Mouse (Mus musculus): ENCODE results near the gene Fance.

Gene Fance

DNA sequence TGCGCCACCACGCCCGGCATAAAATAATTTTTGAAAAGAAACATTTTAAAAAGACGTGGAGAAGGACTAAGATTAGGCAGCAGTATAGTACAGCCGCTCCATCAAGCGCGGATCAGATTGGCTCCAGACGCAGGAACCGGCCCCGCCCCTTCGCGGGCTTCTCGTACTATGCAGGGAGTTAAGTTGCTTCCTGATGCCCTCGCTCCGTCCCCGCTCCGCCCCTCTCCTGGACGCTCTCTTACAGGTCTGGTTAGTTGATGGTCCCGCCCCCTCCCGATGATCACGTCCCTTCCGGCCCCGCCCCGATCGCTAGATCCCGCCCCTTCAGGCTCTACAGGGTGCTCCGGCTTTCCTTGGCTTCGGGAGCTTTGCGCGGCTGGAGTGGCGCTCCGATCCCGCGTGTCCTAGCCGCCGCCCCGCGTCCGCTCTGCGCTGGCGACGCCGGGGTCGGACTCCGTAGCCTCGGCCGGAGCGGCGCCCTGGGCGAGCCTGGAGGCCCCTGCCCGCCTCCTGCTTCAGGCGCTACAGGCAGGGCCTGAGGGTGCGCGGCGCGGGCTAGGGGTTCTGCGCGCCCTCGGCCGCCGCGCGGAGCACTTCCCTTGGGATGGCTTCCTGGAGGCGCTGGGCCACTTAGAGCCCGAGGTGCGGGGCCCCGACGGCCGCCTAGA lies at the start of gene Fance:
Gene Fance, plus strand, starts transcription at position 308 of the 668 bp plus-strand sequence.
- DNase-seq (ENCODE audit: low read depth in 2 of 2, low spot score in 2 of 2): peak; percentile 87 to 91

DNA sequence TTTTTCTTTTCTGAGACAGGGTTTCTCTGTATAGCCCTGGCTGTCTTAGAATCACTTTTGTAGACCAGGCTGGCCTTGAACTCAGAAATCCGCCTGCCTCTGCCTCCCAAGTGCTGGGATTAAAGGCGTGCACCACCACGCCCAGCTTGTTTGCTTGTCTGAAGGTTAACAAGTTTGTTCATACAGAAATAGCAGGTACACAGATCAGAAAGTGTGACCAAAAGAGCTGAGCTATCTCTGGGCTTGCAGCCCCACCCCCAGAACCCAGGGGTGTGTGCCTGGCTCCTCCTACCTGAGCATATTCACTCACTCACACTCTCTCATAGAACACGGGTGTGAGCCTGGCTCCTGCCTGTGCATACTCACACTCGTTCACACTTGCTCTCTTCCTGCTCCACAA lies 46.1 kb upstream of the Fance start:
- DNase-seq (ENCODE audit: low read depth in 2 of 2, low spot score in 2 of 2): no peak

DNA sequence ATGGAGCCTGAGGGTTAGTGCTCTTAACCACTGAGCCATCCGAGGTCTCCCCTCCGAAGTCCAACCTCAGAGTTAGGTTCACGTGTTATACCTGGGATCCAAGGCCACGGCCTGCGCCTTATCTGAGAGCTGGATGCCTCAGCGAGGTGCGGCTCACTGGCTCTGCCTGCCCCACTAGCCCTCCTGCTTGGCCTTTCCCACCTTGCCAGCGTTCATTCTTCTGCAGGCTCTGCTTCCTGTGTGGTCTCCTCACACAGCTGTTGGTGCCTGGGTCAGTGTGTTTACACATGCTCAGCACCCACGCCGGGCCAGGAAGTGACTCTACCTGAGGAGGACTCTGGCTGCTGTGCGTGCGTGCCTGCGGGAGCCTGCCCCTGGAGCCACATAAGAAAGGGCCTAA lies 43.2 kb upstream of the Fance start:
- no peak for DNase-seq (ENCODE audit: low read depth in 2 of 2, low spot score in 2 of 2)

DNA sequence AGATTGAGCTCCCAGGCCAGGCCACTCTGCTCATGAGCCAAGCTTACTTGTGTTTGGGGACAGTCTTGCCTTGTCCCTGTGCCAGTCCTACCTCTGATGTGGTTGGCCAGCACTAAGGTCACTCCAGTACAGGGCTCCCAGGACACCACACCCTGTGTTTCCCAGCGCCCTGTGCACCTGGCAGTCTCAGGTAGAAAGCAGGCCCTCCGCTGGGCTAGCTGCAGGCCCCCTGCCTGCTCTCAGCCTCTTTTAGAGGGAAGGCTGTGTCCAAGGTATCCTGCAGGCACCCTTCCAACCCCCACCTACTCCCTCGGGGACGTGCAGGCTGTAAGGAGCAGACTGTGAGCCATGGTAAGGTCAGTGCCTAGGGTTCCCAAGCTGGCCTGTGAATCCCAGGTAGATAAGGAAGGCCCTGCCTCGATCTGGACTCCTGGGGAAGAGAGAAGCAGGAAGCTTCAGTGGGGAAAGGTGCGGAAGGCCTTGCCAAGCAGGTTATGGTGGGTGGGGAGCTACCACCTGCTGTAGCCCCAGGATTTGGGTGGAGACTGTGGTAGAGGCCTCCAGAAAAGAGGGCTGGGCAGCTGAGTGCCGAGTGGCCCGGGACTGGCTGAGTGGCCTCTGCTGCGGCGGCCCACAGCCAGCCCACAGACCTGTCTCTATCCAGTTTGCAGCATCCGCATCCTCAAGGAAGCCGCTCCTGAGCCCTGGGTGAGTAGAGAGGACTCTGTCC lies 41.6 kb upstream of the Fance start:
- DNase-seq (ENCODE audit: low read depth in 2 of 2, low spot score in 2 of 2): no peak

DNA sequence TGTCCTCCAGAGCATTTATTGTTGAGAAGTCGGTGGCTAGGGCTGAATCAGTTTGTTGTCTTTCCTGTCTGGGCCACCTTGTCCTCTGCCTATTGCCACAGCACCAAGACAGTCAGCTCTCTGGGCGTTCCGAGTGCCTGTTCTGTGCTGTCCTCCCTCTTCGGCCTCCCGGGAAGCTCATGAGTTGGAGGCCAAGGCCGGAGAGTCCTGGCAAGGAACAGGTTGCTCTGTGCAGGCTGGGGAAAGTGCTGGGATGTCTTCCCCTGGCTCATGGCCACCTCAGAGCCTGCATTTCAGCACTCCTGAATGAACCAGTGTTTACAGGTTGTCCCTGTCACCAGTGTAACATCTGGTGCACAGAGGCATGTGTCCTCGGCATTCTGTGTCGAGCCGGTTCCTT lies 41.0 kb upstream of the Fance start:
- DNase-seq (ENCODE audit: low read depth in 2 of 2, low spot score in 2 of 2): no peak

DNA sequence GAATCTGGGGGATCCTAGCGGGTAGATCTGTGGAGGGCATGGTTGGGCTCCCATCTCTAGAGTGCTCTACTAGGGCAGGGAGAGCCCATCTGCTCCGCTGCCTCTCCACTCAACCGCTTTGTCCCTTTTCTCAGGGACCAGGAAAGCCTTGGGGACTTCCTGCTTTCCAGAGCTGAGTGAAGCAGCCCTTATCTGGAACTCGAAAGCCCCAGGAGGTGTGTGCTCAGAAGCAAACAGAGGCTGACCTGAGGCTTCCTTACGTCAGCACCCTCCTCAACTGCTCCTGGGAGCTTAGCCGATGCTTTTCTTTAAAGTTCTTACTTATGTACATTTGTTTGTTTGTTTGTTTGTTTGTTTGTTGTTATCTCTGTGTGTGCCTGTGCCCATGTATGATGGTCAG lies 40.5 kb upstream of the Fance start:
- no peak for DNase-seq (ENCODE audit: low read depth in 2 of 2, low spot score in 2 of 2)

DNA sequence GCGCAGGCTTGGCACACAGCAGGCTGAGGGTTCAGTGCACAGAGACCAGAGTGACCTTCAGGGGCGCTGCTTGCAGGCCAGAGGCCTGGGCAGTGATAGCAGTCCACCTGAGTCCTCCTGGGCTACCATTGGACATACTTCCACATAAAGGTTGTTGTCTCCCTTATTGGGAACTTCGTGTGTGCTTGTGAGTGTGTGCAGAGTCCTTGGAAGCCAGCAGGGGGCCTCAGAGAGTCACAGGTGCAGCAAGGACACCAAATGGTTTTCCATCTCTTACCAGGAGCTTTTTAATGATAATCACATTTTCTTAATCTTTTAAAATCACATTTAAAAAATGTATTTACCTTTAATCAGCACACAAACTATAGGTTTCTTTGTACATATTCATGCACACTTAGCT lies 38.6 kb upstream of the Fance start:
- no peak for DNase-seq (ENCODE audit: low read depth in 2 of 2, low spot score in 2 of 2)

DNA sequence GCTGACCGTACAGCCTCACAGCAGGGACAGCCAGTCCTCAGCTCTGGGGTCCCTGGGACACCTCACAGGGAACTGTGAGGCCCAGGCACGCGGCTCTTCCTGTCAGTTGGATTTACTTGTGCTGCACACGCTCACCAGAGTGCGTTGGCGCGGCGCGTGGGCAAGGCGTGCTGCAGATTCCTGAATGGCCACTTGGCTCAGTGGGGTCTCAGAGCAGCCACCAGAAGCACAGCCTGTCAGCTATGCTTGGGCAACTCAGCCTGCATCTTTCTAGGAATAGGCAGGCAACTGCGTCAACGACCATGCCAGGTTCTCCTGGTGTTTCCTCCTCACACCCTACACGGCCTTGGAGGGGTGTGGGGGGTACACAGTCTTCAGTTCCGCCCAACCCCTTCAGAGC lies 36.1 kb upstream of the Fance start:
- DNase-seq (ENCODE audit: low read depth in 2 of 2, low spot score in 2 of 2): no peak

DNA sequence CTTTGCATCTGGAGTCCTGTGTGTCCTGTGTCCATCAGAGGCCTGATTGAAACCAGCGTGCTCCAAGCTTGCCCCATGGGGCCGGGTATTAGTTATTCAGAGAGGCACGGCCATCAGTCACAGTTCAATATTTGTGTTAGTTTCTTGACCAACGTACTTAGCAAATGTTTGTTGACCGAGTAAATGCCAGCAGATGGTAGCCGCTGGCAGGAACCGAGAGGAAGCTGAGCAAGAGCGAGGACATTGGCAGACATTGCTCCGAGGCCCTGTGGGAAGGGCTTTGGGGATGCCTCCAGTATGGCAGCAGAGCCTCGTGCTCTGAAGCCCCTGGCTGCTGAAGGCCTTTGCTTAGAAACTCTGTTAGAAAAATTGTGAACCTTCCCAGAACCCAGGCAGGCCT lies 35.6 kb upstream of the Fance start:
- DNase-seq (ENCODE audit: low read depth in 2 of 2, low spot score in 2 of 2): no peak

DNA sequence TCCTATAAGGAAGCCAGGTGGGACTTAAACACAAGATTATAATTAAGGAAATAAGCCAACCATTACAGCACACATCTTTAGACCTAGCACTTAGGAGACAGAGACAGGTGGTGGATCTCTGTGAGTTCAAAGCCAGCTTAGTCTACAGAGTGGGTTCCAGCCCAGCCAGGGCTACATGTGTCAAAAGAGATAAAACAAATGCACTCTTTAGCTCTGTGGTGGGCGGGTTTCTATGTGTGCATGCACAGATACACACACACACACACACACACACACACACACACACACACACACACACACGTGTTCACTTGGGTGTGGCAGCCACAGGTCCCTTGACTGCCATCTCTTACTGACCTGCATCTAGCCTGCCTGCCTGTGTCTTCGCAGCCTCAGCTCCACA lies 35.2 kb upstream of the Fance start:
- DNase-seq (ENCODE audit: low read depth in 2 of 2, low spot score in 2 of 2): no peak

DNA sequence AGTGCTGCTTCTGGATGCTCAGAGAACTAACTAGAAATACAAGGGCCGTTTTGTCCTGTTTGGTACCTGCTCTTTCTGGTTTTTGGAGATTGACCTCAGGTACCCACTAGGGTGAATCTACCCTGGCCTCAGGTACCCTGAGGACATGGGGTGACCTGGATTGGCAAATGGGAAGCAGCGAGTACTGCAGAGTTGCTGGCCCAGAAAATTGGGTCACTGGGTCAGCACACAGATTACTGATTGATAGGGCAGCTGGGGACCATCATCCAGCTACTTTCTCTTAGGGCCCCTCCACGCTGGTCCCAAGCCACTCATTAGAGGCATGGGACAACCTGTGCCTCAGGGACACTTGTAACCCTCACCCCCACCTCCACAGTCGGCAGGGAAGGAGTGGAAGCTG lies 34.1 kb upstream of the Fance start:
- no peak for DNase-seq (ENCODE audit: low read depth in 2 of 2, low spot score in 2 of 2)

DNA sequence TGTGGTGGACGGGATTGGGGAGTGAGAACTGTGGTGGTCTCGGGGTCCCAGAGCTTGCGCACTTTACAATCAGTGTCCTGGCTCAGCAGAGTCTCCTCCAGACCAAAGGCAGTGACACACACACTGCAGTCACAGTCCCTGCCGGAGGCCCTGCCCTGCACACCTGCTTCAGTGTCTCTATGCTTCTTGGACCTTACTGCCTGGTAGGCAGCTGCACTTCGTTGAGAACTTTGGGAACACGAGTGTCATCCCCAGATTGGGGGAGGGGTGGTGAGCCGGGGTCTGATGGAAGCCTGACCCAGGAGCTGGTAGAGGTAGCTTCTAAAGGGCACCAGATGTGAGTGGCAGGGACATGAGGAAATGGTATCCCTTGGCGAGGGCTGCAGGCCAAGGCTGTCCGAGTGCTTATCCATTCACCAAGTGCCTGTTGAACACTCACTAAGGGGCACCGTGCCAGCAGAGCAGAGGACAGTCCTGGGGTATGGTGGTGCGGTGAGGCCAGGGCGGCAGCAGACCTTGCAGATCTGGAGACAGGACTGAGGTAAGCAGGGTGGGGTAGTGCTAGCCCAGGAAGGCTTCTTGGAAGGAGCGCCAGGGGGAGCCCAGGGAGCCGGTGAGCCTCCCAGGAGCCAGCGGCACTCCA lies 33.4 kb upstream of the Fance start:
- no peak for DNase-seq (ENCODE audit: low read depth in 2 of 2, low spot score in 2 of 2)

DNA sequence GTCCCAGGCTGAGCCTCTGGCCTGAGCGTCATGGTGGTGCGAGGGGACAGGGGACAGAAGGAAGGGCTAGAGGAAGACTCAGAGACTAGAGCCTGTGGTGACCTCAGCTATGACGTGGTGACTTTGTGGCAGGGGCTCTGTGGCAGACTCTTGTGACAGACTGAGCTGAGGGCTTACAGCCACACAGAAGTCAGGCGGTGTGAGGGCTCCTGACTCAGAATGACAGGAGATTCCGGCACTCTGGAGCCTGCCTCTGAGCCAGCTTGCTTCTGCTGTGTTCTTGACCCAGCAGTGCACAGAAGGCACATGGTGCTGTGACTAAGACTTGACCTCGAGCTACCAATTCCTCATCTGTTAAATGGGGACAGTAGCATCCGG lies 32.9 kb upstream of the Fance start:
- no peak for DNase-seq (ENCODE audit: low read depth in 2 of 2, low spot score in 2 of 2)

DNA sequence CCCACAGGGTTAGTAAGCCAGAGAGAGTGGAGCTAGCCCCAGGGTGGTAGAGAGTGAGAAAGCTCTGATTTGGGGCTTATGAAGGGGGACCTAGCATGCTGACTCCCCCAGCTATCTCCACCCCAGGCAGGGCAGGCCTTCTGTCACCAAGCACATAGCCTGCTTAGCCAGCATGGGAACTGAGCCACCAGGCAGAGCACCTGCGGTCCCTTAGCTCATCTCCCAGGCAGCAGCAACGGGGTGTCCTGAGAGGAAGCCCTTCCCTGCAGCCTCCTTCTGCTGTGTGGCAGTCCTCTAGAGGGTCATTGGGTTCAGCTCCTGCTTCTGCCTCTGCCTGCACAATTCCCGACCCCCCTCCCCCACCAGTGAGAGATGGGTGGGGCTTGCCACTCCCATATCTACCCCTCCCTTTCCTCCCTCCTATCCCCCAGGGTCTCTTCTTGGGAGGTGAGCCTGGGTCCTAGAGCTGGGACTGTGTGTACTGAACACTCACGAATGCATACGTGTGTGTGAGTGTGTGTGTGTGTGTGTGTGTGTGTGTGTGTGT lies 32.4 kb upstream of the Fance start:
- DNase-seq (ENCODE audit: low read depth in 2 of 2, low spot score in 2 of 2): no peak

DNA sequence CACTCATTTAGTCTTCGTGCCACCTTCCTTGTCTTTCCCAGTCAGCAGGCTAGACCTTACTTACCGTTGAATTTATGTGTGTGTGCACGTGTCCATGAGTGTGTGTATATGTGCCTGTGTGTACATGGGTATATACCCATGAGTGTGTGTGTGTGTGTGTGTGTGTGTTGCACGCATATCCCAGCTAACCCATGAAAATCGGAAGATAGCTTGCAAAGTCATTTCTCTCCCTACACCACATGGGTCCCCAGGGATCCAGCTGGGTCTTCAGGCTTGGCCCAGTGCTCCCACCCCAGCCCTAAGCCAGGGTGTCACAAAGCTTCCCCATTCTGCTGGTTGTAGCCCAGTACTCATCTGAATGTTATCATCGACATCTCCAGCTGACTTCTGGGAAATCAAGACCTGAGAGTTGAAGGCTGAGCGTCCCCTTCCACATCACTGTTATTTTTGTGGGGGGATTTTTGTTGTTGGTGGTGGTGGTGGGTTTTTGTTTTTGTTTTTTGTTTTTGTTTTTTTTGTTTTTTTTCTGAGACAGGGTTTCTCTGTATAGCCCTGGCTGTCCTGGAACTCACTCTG lies 31.4 kb upstream of the Fance start:
- no peak for DNase-seq (ENCODE audit: low read depth in 2 of 2, low spot score in 2 of 2)

DNA sequence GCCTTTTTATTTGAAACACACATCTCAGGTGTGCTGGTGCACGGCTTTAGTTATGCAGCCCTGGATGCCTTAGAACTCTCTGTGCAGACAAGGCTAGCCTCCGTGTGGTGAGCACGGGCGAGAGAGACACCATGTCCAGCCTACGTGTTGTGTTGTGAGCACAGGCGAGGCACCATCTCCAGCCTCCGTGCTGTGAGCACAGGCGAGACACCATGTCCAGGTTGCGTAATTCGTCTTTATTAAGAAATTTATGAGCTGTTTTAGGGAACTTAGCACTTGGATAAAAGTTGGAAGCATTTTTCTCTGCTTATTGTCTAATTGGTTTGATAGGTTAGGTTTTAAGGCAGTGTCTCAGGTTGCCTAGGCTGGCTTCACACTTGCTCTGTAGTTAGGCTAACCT lies 30.1 kb upstream of the Fance start:
- DNase-seq (ENCODE audit: low read depth in 2 of 2, low spot score in 2 of 2): no peak

DNA sequence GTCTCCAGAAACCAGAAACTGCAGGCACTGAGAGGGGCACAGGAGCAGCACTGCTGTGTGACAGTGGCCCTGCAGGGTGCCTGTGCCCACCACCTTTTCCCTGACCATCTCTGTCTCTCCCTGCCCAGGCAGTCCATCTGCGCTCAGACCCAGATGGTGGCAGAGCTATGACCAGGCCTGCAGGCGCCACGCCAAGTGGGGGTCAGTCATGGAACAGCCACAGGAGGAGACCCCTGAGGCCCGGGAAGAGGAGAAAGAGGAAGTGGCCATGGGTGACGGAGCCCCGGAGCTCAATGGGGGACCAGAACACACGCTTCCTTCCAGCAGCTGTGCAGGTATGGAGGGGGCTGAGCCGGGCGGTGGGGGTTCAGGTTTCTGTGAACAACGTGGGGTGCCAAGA lies 27.2 kb upstream of the Fance start:
- DNase-seq (ENCODE audit: low read depth in 2 of 2, low spot score in 2 of 2): no peak

DNA sequence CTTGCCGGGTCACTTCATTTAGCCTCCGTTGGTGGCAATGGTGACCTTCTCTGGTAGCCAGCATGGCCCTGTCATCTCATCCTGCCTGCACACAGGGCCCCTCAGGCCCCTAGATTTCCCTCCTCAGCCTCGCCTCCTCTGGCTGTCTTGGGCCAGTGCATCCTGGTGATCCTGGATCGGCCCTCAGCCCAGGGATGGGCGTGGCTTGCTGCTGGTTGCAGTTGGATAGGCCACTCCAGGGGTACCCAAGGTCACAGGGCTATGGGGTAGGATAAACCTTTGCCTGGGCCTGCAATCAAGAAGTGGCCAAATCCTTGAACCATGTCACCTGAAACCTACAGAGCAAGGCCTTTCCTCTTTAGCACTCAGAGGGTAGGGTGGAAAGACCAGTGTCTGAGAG lies 26.4 kb upstream of the Fance start:
- DNase-seq (ENCODE audit: low read depth in 2 of 2, low spot score in 2 of 2): no peak

DNA sequence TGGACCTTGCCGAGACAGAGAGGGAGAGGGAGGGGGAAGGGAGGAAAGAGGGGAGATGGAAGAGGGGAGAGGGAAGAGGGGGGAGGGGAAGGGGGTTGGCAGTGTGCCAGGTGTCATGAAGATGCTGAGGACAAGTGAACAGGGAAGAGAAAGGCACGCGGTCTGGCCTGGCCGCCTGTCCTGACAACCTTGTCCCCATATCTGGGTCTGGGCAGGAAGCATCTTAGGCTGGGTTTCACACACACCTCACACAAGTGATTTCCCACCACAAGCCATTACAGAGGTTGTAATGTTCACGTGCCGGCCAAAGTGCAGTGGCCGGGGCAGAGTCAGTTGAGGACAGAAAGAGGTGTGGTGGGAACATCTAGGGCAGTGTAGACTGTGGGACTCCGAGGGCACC lies 25.7 kb upstream of the Fance start:
- no peak for DNase-seq (ENCODE audit: low read depth in 2 of 2, low spot score in 2 of 2)

DNA sequence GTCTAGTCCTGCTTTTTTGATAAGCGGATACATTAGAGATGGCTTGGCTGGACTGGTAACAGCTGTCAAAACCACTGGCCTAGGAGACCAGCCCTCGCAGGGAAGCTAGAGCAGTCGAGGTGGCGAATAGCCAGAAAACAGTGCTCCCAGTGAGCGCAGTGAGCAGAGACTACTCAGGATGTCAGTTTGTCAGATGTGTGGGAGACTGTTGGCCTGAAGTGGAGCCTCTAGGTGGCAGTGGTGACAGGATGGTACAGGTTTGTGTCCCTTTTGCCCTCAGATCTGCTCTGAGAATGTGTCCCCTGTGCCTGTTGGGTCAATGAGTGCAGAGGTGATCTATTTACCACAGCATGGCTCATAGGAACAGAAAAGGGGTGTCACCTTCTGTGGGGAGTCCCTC lies 25.3 kb upstream of the Fance start:
- peak in 1 of 2 experiments; percentile 21 for DNase-seq (ENCODE audit: low read depth in 2 of 2, low spot score in 2 of 2)

DNA sequence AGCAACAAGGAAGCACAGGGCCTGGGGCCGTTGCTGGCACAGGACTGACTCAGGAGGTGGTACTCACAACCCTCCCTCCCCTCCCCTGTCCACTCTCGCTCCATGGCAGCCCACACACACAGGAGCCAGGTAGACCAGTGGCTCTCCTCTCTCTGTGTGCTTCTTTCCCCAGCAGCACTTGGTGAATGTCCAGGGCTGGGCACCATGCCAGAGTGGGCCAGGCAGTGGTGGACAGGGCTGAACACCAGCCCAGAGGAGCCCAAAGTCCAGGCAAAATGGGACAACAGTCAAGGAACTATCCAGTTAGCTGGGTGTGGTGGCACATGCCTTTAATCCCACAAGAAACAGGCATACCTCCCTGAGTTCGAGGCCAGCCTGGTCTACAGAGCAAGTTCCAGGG lies 23.1 kb upstream of the Fance start:
- DNase-seq (ENCODE audit: low read depth in 2 of 2, low spot score in 2 of 2): no peak

DNA sequence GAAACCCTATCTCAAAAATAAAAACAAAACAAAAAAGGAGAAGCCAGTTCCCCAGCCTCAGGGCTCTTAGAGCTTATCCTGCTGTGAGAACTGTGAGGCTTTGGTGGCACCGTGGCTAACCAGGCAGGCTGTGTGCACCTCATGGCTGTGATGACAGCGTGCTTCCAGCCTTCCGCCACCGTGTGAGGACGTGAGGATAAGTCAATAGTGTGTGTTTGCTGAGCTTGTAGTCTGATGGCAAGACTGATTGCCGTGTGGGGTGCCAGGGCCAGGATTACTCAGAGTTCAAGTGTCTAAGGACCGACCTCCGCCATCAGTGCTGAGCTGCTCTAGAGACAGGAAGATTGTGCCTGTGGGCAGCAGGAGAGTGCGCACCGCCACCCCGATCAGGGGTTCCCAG lies 22.6 kb upstream of the Fance start:
- no peak for DNase-seq (ENCODE audit: low read depth in 2 of 2, low spot score in 2 of 2)

Data from CD8-positive naive resting alpha-beta T cell, adult 2 months (primary cell).